Mouse (Mus musculus) mouse embryonic stem cell (cell line): ENCODE data around the gene Acot13.
"Not testable (repeated sequence)": the region's sequence is repeated elsewhere in the genome, so short reads cannot be mapped to it uniquely, and the experiment has no call there.

Experiments used
- in situ Hi-C, 2 experiments: fragments of 300-500 bp; cut with MboI; formaldehyde crosslinking; loops; 1 replicate in 1 of 2; 3 replicates in 1 of 2; pipeline ENCODE4 v1.14.3; 2019 to 2020; ENCODE audit warnings: low sequenced_read_pairs in 2 of 2, low pct_unique_long_range_greater_than_20kb in 1 of 2, mixed read lengths in 1 of 2; ENCODE audit not compliant: unreplicated experiment in 1 of 2

Acot13 gene

DNA sequence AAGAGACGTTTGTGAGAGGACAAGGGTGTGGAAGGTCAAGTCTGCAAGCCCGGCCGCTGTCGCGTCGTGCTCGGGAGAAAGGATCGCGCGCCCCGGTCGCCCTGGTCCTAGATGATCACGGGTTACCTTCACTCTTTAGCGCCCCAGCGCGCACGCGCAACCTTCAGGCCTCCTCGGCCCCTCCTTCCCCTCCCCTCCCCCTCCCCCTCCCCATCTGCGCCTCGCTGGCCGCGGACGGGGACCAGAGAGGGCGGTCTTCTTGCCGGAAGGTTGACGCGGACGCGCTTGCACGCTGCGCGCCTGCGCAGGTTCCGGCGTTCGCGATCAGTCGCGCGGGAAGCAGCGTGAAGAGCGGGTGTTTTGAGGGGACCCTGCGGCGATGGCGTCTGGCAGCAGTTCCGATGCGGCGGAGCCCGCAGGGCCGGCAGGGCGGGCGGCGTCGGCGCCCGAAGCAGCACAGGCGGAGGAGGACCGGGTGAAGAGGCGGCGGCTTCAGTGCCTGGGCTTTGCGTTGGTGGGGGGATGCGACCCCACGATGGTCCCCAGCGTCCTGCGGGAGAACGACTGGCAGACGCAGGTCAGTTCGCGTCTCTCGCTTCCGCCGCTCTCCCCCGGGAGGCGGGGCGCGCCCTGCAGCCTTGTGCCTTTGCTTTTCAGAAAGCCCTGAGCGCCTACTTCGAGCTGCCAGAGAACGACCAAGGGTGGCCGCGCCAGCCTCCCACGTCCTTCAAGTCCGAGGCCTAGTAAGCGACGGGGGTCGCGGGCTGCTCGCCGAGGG lies at the start of gene Acot13, which contains the start of gene Tdp2:
Acot13 (minus strand) TSS at position 188 of the 778 bp plus-strand sequence.
Tdp2 (plus strand) TSS at position 327 of the 778 bp plus-strand sequence.
- in situ Hi-C loops = no loop called here

DNA sequence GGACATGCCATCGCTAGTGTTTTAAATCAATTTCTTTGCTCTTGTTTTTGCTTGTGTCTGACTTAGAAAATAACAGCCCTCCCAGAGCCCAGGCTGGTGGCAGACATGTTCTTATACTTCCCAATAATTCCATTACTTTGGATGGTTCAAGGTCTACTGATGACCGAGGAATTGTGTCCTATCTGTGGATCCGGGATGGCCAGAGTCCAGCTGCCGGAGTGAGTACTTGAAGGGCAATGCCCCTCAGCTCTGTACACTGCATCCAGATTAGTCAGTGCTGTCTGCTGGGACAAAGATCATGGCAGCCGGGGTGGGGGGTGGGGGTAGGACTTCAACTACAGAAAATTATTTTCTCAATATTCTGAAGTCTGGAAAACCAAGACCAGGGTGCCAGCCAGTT lies 49.4 kb upstream of the Acot13 start:
- in situ Hi-C loops = no loop called here

DNA sequence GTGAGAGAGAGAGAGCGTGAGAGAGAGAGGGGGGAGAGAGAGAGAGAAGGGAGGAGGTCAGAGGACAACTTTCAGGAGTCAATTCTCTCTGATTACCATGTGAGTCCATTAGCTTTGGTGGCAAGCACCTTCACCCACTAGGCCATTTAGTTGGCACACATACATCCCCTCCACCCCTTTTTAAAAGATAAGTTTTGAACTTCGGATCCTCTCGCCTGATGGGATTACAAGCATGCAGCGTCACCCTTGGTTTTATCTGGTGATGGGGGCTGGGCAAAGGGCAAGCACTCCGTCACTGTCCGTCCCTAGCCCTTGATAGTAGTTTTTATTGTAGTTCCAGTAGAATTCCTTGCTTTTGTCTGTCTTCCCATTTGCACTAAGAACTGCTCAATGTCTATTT lies 48.9 kb upstream of the Acot13 start:
- in situ Hi-C loops = no loop called here

DNA sequence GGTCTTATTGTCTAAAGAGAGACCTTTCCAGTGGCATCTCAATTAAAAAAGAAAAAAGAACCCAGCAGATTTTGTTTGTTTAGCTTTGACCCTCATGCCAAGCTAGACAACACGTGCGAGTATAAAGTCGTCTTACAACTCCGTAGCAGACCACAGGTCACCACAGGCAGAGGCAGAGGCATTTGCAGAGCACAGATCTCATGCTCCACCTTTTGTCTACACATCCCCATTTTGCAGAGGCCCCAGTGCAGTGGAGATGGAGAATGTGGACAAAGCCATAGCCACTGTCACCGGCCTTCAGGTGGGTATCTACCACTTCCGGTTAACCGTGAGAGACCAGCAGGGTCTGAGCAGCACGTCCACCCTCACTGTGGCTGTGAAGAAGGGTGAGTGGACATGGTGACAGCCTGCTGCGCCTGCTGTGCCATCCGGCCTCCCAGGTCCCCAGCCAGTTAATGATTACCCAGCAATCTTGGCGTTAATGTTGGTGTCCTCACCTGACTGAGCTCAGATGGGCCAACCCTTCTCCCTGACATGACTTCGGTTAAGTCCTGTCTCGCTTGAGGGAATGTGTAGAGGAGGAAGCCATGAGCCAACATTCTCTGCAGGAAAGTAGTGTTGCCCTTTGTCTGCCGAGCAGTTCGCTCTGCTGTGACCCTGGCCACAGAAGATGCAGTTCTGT lies 48.2 kb upstream of the Acot13 start:
- in situ Hi-C loops = no loop called here

DNA sequence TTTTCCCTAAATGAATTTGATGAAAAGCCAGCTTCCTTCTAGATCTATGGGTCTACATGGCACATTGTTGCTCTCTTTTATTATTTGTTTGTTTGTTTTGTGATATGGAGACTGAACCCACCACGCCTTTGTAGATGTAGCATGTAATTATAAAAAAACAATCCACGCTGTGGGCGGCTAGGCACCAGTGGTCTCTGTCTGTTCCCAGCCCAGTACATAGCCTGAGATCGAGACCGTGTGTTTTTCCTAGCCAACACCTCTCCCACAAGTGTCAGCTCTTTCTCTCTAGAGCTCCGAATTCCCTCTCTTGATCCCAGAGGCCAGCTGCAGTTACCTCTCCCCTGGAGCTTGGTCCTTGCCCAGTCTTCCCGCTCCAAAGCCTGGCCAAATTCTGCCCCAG lies 36.9 kb upstream of the Acot13 start:
- in situ Hi-C loops = no loop called here

DNA sequence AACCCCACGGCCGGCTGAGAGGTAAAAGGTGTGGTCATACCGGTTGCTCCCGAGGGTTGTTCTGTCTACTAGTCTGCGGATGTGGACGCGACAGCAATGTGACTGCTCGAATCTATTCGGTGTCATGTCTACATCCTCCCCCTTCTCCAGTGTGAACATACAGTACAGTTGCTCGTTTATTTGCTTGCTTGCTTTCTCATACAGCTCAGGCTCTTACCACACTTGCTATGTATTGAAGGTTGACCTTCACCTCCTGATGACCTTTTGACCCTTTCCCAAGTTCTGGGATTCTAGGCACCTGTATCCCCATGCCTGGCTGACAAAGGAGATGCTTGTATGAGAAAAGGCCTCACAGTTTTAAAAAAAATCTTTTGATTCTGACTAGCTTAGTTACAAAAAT lies 36.4 kb upstream of the Acot13 start:
- in situ Hi-C loops = no loop called here

DNA sequence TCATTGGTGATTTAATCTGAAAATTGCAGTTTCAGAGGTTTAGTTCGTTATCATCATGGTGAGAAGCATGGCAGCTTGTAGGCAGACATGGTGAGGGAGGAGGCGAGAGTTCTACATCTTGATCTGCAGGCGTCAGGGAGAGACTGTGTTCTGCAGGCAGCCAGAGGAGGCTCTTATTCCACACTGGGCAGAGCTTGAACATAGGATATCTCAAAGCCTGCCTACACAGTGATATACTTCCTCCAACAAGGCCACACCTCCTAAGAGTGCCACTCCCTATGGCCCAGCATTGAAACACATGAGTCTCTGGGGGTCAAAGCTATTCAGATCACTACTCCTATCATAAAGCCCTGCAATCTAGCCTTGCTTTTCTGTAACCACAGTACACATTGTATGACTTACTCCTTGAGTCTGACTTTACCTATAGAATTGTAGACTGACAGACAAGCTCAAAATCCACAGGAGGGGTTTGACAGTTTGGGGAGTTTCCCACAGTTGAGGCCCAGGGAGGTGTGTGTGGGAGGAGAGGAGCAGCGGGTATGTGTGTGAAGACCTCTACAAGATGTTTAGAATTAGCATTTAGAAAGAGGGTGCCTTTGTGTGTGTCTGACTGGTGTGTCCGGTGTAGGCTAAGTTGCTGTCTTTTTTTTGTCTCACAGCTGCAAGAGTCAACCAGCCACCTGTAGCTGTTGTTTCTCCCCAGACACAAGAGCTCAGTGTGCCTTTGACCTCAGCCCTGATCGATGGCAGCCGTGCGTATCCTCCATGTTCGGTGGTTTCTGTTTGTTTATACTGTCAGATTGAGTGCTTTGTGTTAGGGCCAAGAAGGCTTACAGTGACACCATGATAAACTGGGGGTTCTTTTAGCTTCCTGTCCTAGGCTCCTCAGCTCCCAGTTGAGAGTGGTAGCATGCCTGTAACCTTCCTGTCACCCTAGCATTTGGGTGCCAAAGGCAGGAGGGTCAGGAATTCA lies 35.4 kb upstream of the Acot13 start:
- in situ Hi-C loops = no loop called here

DNA sequence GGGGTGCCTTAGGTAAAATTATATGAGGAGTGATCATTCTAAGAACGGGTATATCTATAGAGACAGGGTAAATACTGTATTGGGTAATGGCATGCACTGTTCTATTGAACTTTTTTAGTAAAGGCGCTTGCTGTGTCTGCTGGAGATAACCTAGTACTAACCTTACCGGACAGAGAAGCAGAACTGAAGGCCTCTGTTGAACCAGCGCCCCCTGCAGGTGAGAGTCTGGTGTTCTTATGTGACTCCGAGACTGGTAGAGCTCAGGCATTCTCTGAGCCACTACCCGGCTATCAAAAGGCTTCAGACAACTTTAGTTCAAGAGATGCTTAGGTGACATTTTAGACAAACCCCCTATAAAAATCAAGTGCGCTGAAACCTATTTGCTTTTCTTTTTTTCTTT lies 31.2 kb upstream of the Acot13 start:
- in situ Hi-C loops = no loop called here

DNA sequence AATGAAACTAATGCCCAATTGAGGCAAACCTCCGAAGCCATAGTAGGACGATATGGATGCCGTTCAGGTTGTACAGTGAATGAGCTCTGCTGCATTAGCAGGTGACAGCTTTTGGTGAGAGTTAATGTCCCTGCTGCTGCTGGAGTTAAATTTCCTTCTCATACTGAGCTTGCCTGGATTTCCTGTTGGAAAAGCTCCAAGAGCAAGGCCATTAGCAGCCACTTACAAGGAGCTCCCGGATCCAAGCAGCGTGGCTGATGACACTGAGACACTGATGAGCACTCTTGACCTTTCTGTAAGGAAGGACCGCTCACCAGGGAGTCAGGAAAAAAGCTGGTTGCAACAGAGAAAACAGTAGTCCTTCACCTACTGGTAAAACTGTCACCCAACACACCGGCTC lies 30.7 kb upstream of the Acot13 start:
- in situ Hi-C loops = no loop called here

DNA sequence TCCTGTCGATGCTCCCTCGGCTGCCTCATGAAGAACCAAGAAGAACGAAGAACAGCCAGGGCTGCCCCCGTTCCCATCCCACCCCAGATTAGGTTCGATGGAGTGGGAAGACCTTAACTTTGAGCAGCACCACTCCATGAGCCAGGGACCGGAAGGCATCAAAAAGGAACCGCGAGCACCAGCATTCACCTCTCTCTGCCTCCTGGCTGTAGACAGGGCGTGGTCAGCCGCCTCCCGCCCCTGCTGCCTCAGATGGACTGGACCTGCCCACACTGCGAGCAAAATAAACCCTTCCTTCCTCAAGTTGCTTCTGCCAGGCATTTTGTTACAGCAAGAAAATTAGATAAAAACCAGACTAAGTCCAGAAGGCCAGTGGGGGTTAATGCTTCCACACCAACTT lies 29.7 kb upstream of the Acot13 start:
- in situ Hi-C loops = no loop called here

DNA sequence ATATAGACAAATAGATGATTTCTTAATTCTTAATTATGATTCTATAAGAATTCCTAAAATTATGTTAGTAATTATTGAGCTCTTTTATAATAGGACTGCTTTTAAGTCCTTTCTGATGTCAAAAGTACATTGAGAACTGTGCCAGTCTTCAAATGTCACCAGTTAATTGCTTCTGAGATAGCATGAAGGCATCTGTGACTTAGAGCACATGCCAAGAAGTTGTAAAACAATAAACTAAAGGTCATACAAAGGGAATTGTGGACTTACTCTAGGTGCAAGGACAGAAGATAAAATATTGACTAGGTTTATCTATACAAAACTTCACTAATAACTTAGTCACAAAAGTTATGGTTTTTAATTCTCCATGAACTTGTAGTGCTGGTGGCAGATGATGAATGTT lies 27.8 kb upstream of the Acot13 start:
- in situ Hi-C loops = no loop called here

DNA sequence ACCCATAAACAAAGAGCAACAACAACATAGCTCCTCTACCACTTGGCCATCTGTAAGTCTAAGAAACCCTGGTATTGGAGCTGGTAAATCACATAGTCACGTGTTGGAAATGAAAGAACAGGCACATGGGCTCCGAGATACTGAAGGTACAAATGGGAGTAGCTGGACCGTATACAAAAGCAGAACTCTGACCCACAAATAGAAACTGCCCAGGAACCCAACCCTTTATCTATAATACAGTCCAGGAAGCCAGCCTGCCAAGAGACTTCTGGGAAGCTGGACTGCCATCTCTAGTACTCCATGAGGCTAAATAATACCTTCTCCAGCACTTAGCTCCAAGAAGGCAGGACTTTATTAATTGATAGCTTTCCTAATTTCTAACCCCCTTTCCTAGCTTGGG lies 21.2 kb upstream of the Acot13 start:
- in situ Hi-C loops = no loop called here

DNA sequence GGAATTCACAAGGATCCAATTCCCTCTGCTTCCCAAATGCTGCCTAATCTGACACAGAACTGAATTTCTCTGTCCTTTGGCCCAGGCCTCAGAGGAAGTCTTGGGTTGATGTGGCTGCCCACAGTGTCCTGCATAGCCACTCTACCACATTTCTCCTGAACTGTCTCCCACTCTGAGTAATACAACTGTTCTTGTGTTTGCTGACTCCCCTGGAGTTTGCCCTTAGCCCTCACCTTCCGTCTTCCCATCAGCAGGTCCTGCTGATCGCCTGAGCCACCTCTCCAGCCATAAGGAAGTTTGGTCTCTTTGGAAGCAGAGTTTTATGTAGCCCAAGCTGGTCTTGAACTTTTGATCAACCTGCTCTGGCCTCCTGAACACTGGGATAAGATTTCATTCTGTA lies 20.6 kb upstream of the Acot13 start:
- in situ Hi-C loops = no loop called here

DNA sequence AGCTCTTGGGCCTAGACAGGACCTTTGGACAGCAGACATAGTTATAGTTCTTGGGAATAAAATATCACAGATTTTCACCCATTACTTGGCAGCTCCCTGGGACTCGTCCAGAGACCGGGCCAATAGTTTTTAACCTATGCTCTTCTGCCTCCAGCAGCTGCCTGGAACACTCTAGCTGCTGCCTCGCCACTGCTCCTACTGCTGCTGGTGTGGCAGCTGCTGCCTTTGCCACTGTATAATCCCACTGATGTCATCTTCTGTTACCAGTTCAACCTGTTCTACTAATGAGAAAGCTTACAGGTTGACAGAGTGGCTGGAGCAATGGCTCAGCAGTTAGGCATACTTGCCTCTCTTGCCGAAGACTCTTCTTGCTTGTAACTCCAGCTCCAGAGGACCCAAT lies 18.0 kb upstream of the Acot13 start:
- in situ Hi-C loops = no loop called here

DNA sequence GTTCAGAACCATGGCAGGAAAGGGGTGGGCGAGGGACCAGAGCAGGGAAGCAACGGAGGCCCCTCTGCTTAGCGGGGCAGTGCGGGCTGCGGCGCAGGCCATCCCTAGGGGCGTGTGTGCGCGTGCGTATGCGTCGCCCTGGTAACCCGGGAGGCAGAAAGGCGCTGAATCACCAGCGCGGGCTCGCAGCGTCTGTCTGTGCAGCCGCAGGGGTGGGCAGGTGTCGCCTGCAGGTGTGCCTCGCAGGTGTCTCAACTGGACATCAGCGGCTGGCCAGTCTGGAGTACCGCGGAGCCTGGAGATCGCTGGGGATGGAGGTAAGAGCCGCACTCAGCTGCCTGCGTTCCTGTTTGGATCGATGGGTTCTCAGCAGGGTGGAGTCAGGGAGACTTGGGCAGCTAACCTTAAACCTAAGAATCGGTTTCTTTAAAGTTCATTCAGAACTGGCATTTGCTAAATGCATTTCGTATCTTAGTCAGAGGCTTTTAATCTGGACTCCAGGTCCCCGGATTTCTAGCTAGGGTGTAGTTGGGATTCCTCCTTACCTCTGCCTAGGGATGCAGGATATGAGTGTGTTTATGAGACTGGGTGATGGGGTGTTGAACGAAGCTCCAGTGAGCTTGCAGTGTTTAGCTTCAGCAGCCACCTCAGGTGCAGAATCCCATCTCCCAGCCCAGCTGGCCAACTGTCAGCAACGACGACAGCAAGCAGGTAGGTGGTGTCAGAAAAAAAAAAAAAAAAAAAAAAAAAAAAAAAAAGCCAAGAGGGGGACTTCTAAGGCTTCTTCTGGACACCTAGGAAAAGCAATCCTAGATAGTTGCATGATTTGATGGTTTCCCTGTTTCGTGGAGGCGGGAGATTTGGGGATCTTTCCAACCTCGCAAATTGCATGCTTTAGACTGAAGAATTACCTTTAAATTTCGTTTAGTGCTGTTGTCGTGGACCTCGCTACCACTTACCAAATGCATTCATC lies 13.9 kb upstream of the Acot13 start, which contains the start of gene D130043K22Rik:
D130043K22Rik (plus strand) TSS at position 153 of the 973 bp plus-strand sequence.
- in situ Hi-C loops = no loop called here

DNA sequence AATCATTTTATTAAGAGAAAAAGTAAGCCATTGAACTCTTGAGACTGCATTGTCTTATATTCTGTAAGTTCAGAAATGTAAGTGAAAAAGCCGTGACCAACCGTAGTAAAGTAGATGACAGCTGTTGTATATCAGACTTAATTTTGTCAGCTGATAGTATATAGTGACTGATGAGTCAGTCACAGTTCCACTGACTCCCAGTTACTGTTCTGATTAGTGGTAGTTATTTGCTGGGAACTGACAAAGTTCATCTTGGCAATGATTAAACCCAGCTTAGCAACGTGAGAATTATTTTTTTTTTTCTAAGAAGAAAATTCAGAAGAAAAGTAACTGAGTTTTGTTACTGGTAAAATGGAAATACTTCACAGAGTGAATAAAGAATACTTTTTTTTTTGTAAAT lies 10.4 kb upstream of the Acot13 start:
- in situ Hi-C loops = no loop called here

DNA sequence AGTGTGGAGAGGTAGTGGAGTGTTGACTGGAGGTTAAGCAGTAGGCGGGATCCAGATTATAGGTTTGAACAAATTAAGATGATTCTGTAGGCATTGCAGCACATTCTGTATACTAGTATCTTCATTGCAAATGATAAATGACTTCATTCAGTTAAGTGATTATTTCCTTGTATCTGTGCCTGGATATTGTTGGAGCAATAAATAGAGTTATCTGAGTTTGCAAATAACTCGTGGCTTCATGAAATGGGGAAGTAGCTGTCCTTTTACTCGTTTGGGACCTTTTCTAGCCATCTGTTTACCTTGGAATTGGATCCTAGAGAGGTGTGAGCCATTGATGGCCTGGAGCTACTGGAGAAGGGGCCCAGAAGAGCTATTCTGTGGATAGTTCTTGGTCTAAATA lies 8.5 kb upstream of the Acot13 start:
- in situ Hi-C loops = no loop called here

DNA sequence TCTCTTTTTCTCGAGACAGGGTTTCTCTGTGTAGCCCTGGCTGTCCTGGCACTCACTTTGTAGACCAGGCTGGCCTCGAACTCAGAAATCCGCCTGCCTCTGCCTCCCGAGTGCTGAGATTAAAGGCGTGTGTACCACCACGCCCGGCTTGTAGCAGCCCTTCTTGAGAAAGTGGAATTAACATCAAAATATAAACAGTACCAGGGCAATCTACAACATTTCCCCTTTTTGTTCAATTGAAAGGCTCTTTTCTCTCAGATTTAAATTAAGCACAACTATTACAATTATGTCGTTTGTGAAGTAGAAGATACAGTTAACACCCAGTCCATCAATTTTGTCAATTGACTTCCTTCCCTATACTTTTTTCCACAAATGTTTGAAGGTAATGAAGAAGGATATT lies 6.4 kb upstream of the Acot13 start:
- in situ Hi-C loops = not testable (repeated sequence)
